Comparison of ENCODE assay signal across 24 mouse cellular contexts in genomic region chr17:85801734-85802133, GRCm38 (mm10).
DNase-seq lines count a peak whose midpoint lies in the region; ATAC-seq and TF ChIP-seq lines count a peak whose summit lies in the region.
"Had no signal": no experiment of that assay in that cellular context is flagged by ENCODE, and none has a peak within 500 bp of the region (broad histone marks: within the 10 kb centered on the region; RNA-seq: fewer than 3 reads in every experiment).

No protein-coding gene starts in this region.

- DNase-seq in kidney, adult 8-10 months = no peak
- DNase-seq in embryonic facial prominence, embryonic 14.5 days (ENCODE audit: low spot score) = no peak
- DNase-seq in stomach, postnatal 0 days (ENCODE audit: low spot score) = no peak
- DNase-seq: adrenal gland, postnatal 10 days; cerebellum, adult 11-12 months; cerebellum, postnatal 10 days; gastrocnemius, adult 2 months; kidney, adult 18-20 months; kidney, postnatal 25 days; thymus, adult 2 months; thymus, postnatal 36 days had no signal

- peaks cover 13% of the 10 kb centered on the region for H3K4me1 ChIP-seq in kidney, embryonic 16.5 days (ENCODE audit: insufficient read depth, low read length)
- H3K4me1 ChIP-seq in embryonic facial prominence, embryonic 14.5 days (ENCODE audit: control insufficient read depth, insufficient read depth, low read length) = peaks cover 21% of the 10 kb centered on the region
- H3K4me1 ChIP-seq in limb, embryonic 13.5 days = peaks cover 48% of the 10 kb centered on the region
- H3K4me1 ChIP-seq in stomach, postnatal 0 days (replicated peaks; ENCODE audit: control insufficient read depth, insufficient read depth) = no peaks in the 10 kb centered on the region
- peaks cover 19% of the 10 kb centered on the region for H3K4me1 ChIP-seq in forebrain, embryonic 15.5 days
- peaks cover 8% of the 10 kb centered on the region for H3K4me1 ChIP-seq in heart, embryonic 11.5 days (ENCODE audit: control insufficient read depth, insufficient read depth, low read length)

- no peak overlapping the region for H3K27ac ChIP-seq in kidney, embryonic 16.5 days (ENCODE audit: low read length)
- peak overlapping the region; percentile 90 for H3K27ac ChIP-seq in embryonic facial prominence, embryonic 14.5 days (replicated peaks; ENCODE audit: low read depth, low read length)
- no peak overlapping the region for H3K27ac ChIP-seq in limb, embryonic 13.5 days
- H3K27ac ChIP-seq in stomach, postnatal 0 days (replicated peaks) = no peak overlapping the region
- no peak overlapping the region for H3K27ac ChIP-seq in forebrain, embryonic 15.5 days (replicated peaks)
- H3K27ac ChIP-seq in heart, embryonic 11.5 days (ENCODE audit: low read depth, low read length) = no peak overlapping the region
- H3K27ac ChIP-seq: layer of hippocampus, adult 2 months; liver, embryonic 15.5 days; lung, embryonic 15.5 days; midbrain, embryonic 12.5 days; neural tube, embryonic 13.5 days had no signal

- no peaks in the 10 kb centered on the region for H3K9me3 ChIP-seq in kidney, embryonic 16.5 days (ENCODE audit: low read length)
- H3K9me3 ChIP-seq in embryonic facial prominence, embryonic 14.5 days (ENCODE audit: control insufficient read depth, low read length) = no peaks in the 10 kb centered on the region
- H3K9me3 ChIP-seq in limb, embryonic 13.5 days = no peaks in the 10 kb centered on the region
- no peaks in the 10 kb centered on the region for H3K9me3 ChIP-seq in stomach, postnatal 0 days (ENCODE audit: control insufficient read depth, low read length)
- no peaks in the 10 kb centered on the region for H3K9me3 ChIP-seq in forebrain, embryonic 15.5 days
- H3K9me3 ChIP-seq in heart, embryonic 11.5 days (replicated peaks; ENCODE audit: control insufficient read depth, low read length) = no peaks in the 10 kb centered on the region
- H3K9me3 ChIP-seq: forebrain, embryonic 10.5 days; liver, embryonic 15.5 days; lung, embryonic 15.5 days; midbrain, embryonic 12.5 days; neural tube, embryonic 13.5 days had no signal

- no peak overlapping the region for H3K9ac ChIP-seq in kidney, embryonic 16.5 days (replicated peaks; ENCODE audit: low read length)
- 0 out of 2 replicates have a peak overlapping the region, but pooled peaks have one; percentile 12 for H3K9ac ChIP-seq in embryonic facial prominence, embryonic 14.5 days (ENCODE audit: low read depth, low read length)
- no peak overlapping the region for H3K9ac ChIP-seq in limb, embryonic 13.5 days
- no peak overlapping the region for H3K9ac ChIP-seq in stomach, postnatal 0 days (ENCODE audit: low read length)
- H3K9ac ChIP-seq in forebrain, embryonic 15.5 days (replicated peaks) = no peak overlapping the region
- no peak overlapping the region for H3K9ac ChIP-seq in heart, embryonic 11.5 days (ENCODE audit: low read depth, low read length)
- H3K9ac ChIP-seq: liver, embryonic 15.5 days; lung, embryonic 15.5 days; midbrain, embryonic 12.5 days; neural tube, embryonic 13.5 days had no signal

- H3K4me3 ChIP-seq in kidney, embryonic 16.5 days (ENCODE audit: low read length) = no peak overlapping the region
- H3K4me3 ChIP-seq in embryonic facial prominence, embryonic 14.5 days (ENCODE audit: low read depth, low read length) = no peak overlapping the region
- no peak overlapping the region for H3K4me3 ChIP-seq in limb, embryonic 13.5 days
- no peak overlapping the region for H3K4me3 ChIP-seq in stomach, postnatal 0 days (ENCODE audit: low read depth, low read length)
- H3K4me3 ChIP-seq in forebrain, embryonic 15.5 days = no peak overlapping the region
- no peak overlapping the region for H3K4me3 ChIP-seq in heart, embryonic 11.5 days (ENCODE audit: low read depth, low read length)
- H3K4me3 ChIP-seq: layer of hippocampus, adult 2 months; liver, embryonic 15.5 days; lung, embryonic 15.5 days; midbrain, embryonic 12.5 days; neural tube, embryonic 13.5 days had no signal

- no peak for ATAC-seq in kidney, embryonic 16.5 days (ENCODE audit: low FRiP score, low TSS enrichment)
- ATAC-seq in embryonic facial prominence, embryonic 14.5 days (ENCODE audit: low read depth) = no peak
- ATAC-seq in limb, embryonic 13.5 days (ENCODE audit: low FRiP score, low read depth) = no peak
- no peak for ATAC-seq in stomach, postnatal 0 days (ENCODE audit: low FRiP score, low TSS enrichment)
- ATAC-seq in forebrain, embryonic 15.5 days (replicated peaks) = no peak
- ATAC-seq in heart, embryonic 11.5 days (replicated peaks; ENCODE audit: insufficient number of reproducible peaks, low FRiP score, low TSS enrichment) = no peak
- ATAC-seq: CD4-positive, CD25-positive, alpha-beta regulatory T cell, adult 4 months; forebrain, embryonic 16.5 days; hindbrain, embryonic 16.5 days had no signal

- WGBS in kidney, embryonic 16.5 days = 76% methylated on average over 8 of the region's 8 CpGs
- WGBS in embryonic facial prominence, embryonic 14.5 days = 70% methylated on average over 8 of the region's 8 CpGs
- 70% methylated on average over 8 of the region's 8 CpGs for WGBS in limb, embryonic 13.5 days
- 79% methylated on average over 8 of the region's 8 CpGs for WGBS in stomach, postnatal 0 days
- WGBS in forebrain, embryonic 15.5 days = 88% methylated on average over 8 of the region's 8 CpGs
- 79% methylated on average over 8 of the region's 8 CpGs for WGBS in heart, embryonic 11.5 days (ENCODE audit: insufficient replicate concordance)

- H3K27me3 ChIP-seq in kidney, embryonic 16.5 days (ENCODE audit: insufficient read depth, low read length) = peaks cover 60% of the 10 kb centered on the region
- peaks cover 38% of the 10 kb centered on the region for H3K27me3 ChIP-seq in embryonic facial prominence, embryonic 14.5 days (replicated peaks; ENCODE audit: control insufficient read depth, insufficient read depth, low read length)
- H3K27me3 ChIP-seq in limb, embryonic 13.5 days = peaks cover 65% of the 10 kb centered on the region
- H3K27me3 ChIP-seq in stomach, postnatal 0 days (ENCODE audit: control insufficient read depth, insufficient read depth, low read length) = no peaks in the 10 kb centered on the region
- H3K27me3 ChIP-seq in forebrain, embryonic 15.5 days = peaks cover 69% of the 10 kb centered on the region
- H3K27me3 ChIP-seq in heart, embryonic 11.5 days (ENCODE audit: control insufficient read depth, insufficient read depth, low read length) = peaks cover 53% of the 10 kb centered on the region

- H3K4me2 ChIP-seq in kidney, embryonic 16.5 days (replicated peaks; ENCODE audit: low read depth, low read length) = peak overlapping the region; percentile 87; the same call in 1 of the 2 replicates
- peak overlapping the region; percentile 96 for H3K4me2 ChIP-seq in embryonic facial prominence, embryonic 14.5 days (ENCODE audit: low read depth, low read length)
- peak overlapping the region; percentile 96; the same call in 1 of the 2 replicates for H3K4me2 ChIP-seq in limb, embryonic 13.5 days (replicated peaks)
- H3K4me2 ChIP-seq in stomach, postnatal 0 days (replicated peaks; ENCODE audit: low read depth) = 0 out of 2 replicates have a peak overlapping the region, but pooled peaks have one; percentile 78
- no peak overlapping the region for H3K4me2 ChIP-seq in forebrain, embryonic 15.5 days (replicated peaks)
- no peak overlapping the region for H3K4me2 ChIP-seq in heart, embryonic 11.5 days
- H3K4me2 ChIP-seq: liver, embryonic 15.5 days; lung, embryonic 15.5 days; midbrain, embryonic 12.5 days had no signal

- no peaks in the 10 kb centered on the region for H3K36me3 ChIP-seq in kidney, embryonic 16.5 days (ENCODE audit: insufficient read depth, low read length)
- H3K36me3 ChIP-seq in embryonic facial prominence, embryonic 14.5 days (ENCODE audit: control insufficient read depth, insufficient read depth, low read length) = no peaks in the 10 kb centered on the region
- H3K36me3 ChIP-seq in limb, embryonic 13.5 days = no peaks in the 10 kb centered on the region
- H3K36me3 ChIP-seq in stomach, postnatal 0 days (ENCODE audit: control insufficient read depth, insufficient read depth, low read length) = no peaks in the 10 kb centered on the region
- no peaks in the 10 kb centered on the region for H3K36me3 ChIP-seq in forebrain, embryonic 15.5 days
- H3K36me3 ChIP-seq in heart, embryonic 11.5 days (ENCODE audit: control insufficient read depth, insufficient read depth, low read length) = no peaks in the 10 kb centered on the region
- H3K36me3 ChIP-seq: forebrain, embryonic 10.5 days; liver, embryonic 15.5 days; lung, embryonic 15.5 days; midbrain, embryonic 12.5 days; neural tube, embryonic 13.5 days had no signal

- TF ChIP-seq EP300 in stomach, postnatal 0 days (optimal IDR thresholded peaks at IDR 0.05) = no peak

- no peak for TF ChIP-seq CTCF in stomach, postnatal 0 days (IDR thresholded peaks at IDR 0.05; ENCODE audit: low read depth)

Comparison
In these comparisons a context has a peak if more than half of its experiments do, and no peak if none do; other contexts are left out.
1. H3K4me2 ChIP-seq: peak in kidney, embryonic 16.5 days (single experiment), embryonic facial prominence, embryonic 14.5 days (single experiment), limb, embryonic 13.5 days (single experiment) and stomach, postnatal 0 days (single experiment); none in forebrain, embryonic 15.5 days (single experiment) and heart, embryonic 11.5 days (single experiment).